Mouse (Mus musculus): ENCODE data around the gene Sirt4.

Sirt4 gene

DNA sequence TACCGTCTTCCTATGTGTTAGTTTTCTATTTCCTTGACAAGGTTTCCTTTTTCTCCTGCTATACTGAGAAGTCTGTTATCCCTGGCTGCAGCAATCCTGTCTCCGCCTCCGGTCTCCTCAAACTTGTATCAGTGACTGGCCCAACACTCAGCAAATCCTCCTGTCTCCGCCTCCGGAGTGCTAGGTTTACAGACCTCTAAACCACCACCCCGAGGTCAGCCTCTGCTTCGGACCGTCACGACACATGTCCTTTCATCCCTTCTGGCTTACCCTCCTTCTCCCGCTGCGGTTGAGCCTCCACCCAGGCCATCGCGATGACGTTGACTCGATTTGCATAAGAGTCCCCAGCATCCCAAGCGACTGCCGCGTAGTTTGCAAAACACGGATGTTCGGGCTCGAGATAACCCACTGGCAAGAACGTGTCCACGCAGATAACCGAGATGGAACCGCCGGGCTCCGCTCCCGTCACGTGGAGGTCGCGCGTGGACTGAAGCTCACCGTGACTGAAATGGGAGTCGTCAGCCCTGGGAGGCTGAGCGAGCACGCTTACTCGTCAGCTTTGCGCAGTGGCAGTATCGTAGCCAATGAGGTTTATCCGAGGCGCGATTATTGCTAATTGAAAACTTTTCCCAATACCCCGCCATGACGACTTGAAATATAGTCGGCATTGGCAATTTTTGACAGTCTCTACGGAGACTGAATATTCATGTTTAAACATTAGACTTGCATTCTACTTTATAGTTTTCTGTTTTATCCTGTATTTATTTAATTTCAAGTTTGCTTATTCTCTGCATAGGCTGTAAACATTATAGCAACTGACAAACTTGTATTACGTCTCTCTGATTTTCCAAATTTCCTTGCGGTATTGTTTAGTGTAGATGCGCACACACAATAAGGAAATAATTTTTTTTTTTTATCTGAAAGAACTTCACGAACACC, 5.4 kb upstream of the Sirt4 start:
- peak; percentile 99 for DNase-seq

DNA sequence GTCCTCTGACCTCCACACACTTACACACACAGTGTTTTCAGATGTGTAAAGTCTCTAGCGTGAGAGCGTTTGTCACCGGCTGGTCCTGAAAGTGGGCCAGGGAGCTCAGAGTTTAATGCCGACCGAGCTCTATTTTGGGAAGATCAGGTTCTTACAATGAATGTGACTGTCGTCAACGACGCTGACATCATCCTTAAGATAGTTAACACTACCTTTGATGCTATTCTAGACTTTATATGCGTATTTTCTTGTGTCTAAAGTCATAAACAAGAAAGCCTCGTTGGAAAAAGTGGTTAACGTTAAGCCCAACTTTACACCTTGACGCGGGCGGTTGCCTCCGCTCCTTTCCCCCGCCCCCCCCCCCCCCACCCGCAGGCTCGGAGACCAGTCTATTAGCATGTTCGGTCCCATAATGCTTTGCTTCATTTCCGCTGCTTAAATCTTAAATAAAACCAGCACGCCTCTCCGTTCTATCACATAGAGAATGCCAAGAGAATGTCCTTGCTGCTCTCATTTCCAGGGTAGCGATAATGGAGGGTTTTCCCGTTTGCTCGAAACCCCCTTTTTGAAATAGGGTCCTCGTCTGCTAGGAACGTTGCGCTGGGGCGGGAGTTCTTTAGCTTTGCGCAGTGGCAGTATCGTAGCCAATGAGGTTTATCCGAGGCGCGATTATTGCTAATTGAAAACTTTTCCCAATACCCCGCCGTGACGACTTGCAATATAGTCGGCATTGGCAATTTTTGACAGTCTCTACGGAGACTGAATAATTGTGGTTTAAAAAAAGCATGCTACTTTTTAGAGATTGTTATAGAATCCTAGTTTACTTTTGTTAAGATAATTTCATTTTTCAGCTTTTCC, 4.5 kb upstream of the Sirt4 start:
- no peak for DNase-seq

DNA sequence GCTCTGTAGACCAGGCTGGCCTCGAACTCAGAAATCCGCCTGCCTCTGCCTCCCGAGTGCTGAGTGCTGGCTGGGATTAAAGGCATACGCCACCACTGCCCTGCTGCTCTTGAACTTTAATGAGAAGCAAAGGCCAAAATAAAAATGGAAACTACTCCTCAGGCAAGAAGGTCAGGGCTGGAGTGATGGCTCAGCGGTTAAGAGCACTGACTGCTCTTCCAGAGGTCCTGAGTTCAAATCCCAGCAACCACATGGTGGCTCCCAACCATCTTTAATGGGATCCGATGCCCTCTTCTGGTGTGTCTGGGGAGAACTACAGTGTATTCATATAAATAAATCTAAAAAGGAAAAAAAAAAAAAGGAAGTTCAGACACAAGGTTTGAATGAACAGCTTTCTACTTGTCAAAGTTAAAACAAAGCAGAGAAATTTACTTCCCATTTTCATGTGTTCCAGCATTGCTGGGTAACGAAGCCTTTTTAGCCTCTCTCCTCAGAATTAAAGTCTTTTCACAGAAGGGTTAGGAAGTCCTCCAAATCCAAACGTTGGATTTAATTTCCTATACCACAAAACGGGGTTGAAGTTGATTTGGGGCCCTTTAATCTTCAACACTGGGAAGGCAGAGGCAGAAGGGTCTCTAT, 3.5 kb upstream of the Sirt4 start:
- no peak for DNase-seq

DNA sequence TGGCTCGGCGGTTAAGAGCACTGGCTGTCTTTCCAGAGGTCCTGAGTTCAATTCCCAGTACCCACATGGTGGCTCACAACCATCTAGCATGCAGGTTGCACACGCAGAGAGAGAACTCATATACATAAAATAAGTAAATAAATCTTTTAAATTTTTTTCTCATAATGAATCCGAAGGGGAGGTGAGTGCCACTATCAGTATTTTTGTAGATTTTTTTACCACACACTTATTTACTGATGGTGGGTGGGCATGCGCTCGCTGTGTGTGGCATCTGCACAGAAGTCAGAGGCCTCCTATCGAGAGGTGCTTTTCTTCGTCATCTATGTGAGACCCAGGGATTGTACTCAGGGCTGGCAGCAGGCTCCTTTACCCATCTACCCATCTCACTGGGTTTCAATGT, 2.8 kb upstream of the Sirt4 start:
- DNase-seq, result no peak

DNA sequence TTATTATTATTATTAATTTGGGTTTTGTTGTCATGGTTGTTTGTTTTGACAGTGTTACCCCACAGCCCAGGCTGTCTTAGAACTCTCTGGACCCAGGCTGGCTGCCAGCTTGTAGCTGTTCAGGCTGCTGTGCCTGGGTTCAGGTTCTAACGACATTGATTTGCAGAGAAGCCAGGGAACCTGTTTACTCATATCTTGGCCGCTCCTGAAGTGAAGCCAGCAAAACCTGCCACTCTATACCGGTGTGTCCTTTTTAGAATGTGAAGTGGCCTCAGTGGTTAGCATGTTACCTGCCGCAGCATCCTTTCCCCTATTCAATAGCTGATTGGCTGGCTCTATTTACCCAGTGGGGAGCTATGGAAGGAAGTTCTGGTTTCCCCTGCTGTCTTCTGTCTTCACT, 2.2 kb upstream of the Sirt4 start:
- DNase-seq, result no peak

DNA sequence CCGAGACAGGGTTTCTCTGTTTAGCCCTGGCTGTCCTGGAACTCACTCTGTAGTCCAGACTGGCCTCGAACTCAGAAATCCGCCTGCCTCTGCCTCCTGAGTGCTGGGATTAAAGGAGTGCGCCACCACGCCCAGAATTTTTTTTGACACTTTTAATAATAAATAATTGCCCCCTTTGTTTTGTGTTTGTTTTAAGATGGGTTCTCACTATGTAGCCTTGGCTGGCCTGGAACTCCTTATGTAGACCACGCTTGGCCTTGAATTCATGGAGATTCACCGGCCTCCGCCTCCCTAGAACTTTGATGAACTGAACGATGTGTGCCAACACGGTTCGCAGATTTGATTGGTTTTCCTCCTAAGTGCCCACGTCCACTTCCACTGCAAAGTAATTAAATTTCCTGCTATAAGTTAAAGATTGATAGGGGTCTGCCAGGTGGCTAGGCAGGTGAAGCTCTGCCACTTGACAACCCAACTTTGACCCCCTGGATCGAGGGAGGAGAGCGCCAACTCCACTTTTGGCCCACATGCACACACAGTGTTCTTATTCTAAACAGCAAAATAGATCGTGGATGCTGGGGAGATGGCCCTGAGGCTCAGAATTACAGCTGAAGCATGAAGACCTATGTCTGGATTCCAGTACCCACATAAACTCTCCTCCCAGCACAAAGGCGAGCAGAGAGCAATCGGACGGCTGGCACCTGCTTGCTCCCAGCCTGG, 1.1 kb upstream of the Sirt4 start:
- no peak for DNase-seq

DNA sequence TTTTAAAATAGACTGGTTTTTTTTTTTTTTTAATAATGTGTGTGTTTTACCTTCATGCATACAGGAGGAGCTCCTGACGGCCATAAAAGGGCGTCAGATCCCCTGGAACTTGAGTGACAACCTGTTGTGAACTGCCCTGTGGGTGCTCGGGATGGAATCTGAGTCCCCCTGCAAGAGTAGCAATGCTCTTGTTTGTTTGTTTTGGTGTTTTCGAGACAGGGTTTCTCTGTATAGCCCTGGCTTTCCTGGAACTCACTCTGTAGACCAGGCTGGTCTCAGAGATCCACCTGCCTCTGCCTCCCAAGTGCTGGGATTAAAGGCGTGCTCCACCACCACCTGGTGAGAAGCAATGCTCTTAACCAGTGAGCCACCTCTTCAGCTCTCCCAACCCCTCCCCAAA, 471 bp upstream of the Sirt4 start:
- DNase-seq, result no peak

DNA sequence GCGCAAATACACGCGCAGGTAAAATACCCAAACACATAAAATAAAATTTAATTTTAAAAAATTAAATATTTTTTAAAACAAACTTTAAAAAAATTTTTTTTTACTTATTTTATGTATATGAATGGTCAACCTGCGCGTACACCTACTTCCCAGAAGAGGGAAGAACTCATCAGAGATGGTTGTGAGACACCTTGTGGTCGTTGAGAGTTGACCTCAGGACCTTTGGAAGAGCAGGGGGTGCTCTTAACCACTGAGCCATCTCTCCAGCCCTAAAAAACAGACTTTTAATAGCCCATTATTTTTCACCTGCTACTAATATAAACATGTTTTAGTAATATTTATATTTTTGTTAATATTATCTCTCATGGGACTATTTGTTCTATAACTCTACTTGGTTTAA, 1.1 kb downstream of the Sirt4 start:
- DNase-seq, result no peak

DNA sequence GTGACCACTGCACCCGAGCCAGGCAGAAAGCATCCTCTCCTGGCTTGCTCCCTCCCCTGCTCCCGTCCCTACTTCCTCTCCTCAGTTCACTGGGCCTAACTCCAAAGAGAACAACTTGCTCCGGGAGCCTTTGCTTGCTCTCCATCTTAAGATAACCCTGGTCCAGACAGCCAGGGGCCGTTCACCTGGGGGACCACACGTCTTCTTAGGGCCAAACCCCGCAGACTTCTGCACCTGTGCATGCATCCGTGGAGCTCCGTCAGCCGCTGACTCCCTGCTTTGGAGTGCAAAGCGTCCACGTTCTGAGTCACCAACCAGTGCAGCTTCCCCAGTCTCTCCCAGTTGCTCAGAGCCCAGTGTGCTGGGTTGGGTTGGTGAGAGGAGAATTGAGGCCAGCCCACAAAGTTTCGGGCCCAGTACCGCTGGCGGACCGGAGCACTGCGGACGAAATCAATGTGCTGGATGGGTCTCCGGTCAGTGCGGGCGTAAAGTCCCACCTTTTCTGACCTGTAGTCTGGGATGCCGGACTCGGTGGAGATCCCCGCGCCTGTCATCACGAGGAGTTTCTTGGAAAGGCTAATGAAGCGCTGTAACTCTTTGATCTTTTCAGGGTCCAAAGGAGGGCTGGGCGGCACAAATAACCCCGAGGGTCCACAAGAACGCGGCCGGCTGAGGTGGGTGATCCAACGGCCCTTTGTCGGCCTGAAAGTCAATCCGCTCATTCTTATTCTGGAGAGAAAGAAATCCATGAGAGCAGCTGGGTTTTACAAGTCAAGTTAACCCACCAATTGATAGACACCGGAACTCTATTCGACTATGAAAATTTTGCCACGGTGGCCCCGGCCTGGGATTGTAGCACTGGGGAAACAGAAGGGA, 1.9 kb downstream of the Sirt4 start:
- DNase-seq, result no peak

DNA sequence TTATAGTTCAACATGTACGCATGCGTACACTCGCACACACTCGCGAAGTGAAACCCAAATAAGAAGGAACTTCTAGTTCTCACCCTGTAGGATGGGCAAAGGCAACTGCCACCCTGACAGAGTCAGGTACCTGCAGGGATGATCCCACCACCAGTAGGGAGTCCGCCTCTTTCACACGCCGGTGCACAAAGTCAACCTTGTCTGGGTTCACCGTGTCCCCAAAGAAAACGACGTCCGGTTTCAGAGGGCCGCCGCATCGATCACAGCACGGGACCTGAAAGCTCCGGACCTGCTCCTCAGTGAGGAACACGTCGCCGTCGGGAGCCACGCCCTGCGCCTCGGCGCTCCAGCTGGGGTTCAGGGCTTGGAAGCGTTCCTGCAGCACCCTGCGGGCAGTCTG, 4.4 kb downstream of the Sirt4 start:
- no peak for DNase-seq

DNA sequence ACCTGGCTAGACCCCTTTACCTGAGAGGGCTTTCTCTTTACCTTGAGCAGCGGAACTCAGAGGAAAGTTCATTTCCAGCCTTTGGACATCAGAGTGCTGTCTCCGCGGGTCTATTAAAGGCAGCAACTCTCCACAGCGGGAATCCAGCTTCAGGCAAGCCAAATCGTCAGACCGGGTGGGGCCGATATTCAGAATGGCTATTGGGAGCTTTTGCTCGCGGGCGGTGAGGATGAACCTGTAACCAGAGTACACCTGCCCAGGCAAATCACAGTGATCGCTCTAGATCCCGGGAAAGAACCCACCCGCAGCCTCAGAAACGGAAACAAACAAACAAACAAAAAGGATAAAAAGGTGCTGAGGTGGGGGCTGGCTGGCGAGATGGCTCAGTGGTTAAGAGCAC, 5.0 kb downstream of the Sirt4 start:
- DNase-seq, result no peak

DNA sequence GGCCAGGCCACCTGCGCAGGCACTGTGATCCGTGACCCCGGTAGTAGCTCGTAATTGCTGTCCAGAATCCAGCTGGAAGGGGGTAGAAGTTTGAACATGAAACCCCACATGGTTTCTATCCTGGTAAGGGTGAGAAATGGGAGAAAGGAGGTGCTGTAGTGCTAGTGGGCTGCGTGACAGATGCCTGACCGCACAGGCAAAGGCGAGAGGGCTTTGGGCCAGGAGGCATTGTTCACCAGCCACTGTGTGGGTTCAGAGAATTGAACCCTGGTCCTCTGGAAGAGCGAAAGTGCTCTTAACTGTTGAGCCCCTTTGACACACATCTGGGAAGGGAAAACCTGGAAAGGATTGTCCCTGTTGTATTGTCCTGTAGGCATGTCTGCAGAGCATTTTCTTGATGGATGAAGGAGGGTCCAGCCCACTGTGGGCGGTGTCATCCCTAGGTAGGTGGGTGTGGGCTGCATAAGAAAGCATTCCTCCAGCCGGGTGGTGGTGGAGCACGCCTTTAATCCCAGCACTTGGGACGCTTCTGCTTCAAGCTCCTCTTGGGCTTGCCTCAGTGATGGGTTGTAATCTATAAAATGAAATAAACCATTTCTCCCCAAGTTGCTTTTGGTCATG, 8.3 kb downstream of the Sirt4 start:
- DNase-seq, result no peak

DNA sequence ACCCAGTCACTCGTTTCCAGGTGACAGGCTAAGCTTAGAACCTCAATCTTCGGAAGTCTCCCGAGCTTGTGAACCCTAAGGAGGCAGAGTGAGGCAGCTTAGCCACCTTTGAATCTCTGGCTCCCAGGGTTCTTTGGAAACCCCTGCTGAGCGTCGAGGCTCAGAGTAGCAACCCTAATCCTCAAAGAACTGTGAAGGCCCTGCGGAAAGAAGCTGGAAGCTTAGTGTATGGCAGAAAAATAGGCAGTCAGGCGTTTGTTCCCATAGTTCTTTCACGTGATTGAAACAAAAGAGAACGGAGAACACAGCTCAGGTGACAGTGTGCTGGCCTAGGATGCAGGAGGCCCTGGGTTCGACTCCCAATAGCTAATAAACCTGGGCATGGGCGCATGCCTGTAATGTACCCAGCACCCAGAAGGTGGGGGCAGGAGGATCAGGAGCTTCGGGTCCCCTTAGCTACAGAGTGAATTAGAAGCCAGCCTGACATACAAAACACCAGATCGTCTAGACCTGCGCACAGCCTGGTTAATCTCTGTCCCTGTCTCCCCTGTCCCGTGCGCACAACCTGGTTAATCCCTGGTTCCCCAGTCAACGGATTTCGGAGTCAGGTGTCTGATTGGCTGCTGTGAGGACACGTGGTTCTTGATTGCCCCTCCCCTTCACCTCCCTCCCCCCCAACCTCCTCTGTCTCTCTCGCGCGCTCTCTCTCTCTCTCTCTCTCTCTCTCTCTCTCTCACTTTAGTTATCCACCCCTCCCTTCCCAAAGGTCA, 9.0 kb downstream of the Sirt4 start:
- DNase-seq, result peak; percentile 93

DNA sequence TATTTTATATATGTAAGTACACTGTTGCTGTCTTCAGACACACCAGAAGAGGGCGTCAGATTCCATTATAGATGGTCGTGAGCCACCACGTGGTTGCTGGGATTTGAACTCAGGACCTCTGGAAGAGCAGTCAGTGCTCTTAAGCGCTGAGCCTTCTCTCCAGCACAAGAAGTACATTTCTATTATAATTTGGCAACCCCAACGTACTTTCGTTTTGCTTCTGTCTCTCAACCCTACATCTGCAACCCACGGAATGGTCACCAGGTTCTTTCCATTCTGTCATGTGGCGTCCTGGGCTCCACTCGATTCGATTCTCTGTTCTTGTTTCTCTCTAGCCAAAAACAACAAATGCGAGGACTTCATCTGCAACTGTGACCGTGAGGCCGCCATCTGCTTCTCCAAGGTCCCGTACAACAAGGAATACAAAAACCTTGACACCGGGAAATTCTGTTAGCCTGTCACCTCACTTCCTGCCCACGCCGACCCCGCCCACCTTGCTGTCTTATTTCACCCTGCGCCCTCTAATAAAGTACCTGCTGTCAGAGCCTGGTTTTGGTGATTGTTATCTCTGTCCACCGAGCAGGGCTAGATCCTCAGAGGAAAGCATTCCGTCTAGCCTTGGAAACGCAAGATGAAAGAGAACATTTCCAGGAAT, 10.2 kb downstream of the Sirt4 start:
- no peak for DNase-seq

DNA sequence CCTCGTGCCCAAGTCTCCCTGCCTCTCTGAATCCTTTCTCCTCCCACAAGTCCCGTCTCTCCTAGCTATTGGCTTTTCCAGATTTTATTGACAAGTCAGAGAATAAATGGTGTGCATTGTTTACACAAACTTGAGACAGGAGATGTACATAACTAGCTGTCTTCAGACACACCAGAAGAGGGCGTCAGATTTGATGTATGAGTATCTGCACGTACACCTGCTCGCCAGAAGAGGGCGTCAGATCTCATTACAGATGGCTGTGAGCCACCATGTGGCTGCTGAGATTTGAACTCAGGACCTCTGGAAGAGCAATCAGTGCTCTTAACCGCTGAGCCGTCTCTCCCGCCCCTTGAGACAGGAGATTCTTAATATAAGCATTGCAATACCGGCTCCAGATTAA, 11.3 kb downstream of the Sirt4 start:
- DNase-seq, result no peak

DNA sequence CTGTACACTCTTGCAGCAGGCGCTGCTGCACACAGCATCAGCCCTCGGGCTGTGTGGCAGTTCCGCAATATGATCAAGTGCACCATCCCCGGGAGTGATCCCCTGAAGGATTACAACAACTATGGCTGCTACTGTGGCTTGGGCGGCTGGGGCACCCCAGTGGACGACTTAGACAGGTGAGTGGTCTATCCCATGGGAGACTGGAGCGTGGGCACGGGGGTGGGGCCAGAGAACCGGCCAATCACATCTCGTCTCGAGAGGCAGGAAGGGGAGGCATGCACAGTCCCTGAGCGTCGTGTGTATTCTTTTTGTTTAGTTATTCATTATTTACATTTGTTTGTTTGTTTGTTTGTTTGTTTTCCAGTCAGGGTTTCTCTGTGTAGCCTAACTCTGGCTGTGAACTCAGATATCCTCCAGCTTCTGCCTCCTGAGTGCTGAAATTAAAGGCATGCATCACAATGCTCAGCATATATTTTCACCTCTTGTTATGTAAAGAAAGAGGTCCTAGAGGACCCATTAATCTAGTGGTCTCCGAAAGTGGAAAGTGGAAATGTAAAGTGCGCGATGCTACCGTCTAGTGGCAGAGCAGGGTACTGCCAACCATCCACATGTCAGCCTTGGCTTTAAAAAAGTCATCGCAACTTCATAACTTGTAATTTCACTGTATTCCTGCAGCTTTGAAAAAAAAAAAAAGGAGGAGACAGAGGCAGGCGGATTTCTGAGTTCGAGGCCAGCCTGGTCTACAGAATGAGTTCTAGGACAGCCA, 13.6 kb downstream of the Sirt4 start:
- DNase-seq, result peak; percentile 66

DNA sequence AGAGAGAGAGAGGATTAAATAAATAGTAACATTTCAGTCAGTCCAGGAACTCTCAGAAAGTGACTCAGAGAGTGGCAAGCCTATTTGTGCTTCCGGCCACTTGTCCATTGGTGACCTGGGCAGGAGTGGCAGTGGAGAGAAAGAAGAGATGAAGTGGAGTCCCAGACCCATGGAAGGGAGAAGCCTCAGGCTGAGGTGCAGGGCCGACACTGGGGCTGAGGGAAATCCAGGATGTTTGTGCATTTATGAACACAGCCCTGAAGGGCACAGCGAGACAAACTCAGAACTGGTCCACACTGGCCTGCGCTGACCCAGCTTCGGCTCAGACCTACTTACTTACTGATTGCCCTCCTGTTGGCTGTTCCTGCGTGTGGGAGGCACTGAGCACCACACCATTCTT, 14.7 kb downstream of the Sirt4 start:
- DNase-seq, result no peak

DNA sequence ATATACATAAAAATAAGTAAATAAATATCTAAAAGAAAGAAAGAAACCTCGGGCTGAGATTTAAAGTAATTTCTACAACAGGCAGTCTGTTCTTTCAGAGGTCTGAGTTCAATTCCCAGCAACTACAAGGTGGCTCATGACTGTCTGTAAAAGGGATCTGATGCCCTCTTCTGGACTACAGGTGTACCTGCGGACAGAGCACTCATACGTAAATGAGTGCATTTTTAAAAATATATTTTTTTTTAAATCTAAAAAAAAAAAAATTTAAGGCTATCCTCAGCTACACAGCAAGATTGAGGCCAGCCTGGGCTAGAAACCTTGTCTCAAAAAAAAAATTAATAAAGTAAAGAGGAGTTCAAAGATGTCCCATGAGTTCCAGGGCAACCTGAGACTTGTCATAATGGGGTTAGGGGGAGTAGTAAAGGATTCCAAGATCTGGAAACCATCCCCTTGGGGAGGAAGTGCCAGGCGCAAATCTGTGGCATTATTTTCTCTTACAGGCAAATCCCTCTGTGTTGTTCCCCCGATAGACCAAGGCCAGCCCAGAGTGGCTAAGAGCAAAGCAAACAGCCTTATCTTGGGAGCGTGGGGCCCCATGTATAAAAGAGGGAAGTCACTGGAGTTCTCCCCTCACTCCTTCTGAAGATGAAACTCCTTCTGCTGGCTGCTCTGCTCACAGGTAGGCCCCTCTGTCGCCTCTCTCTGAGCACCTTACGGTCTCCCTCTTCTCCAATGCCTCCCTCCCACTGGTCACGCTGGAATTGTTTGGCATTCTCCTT, 18.7 kb downstream of the Sirt4 start, which contains the start of gene Pla2g1b:
Gene Pla2g1b (plus strand): TSS at position 621 of the 779 bp plus-strand sequence.
- no peak for DNase-seq

Data from retina, postnatal 1 day (tissue).